Mouse (Mus musculus): ENCODE measurements around the gene Ppp1r10. TPM values are rescaled to one million over a fixed set of nuclear protein-coding genes. Genes with fewer than 3 reads are reported as not detected.
A peak's percentile ranks its signal among the peaks of the same experiment; 100 is the strongest.

The Ppp1r10 gene
- total and polyA plus RNA-seq, 3 experiments, result 14.5 to 70.3 (median 31.6) TPM

GRCm38 (mm10) chr17:35917463-35918251 is 1.4 kb downstream of the Ppp1r10 start:
- dilution Hi-C loops (cut with MboI; ENCODE audit: extremely low pct_ligation_motif_present, extremely low pct_unique_long_range_greater_than_20kb, low sequenced_read_pairs), result no loop called here
- peak; percentile 39 for DNase-seq (ENCODE audit: extremely low read depth)
- peaks cover 51% of the 10 kb centered on the region for H3K79me2 ChIP-seq (replicated peaks; ENCODE audit: control insufficient read depth, extremely low read depth, insufficient read depth, poor library complexity, severe bottlenecking)
- H3K9ac ChIP-seq (ENCODE audit: insufficient read depth, low read depth), result peak overlapping the region; percentile 100
- H3K9me3 ChIP-seq (replicated peaks; ENCODE audit: low read length), result no peaks in the 10 kb centered on the region
- in situ Hi-C loops (cut with MboI; ENCODE audit: low pct_ligation_motif_present, low pct_unique_long_range_greater_than_20kb, low sequenced_read_pairs), result no loop called here
- peak overlapping the region; percentile 94 for H3K27ac ChIP-seq (ENCODE audit: insufficient read depth, low read depth)
- peaks cover 24 to 57% of the 10 kb centered on the region in 2 experiments for H3K36me3 ChIP-seq (replicated peaks in 1 of 2; ENCODE audit: control insufficient read depth in 1 of 2, insufficient read depth in 1 of 2, low read length in 1 of 2)
- peak overlapping the region; percentile 63 to 78 (median 77) for H3K4me3 ChIP-seq (replicated peaks in 1 of 3; ENCODE audit: low read depth in 2 of 3, low read length in 2 of 3, poor library complexity in 1 of 3)
- peak; percentile 59; the same call in 1 of the 2 replicates for TF ChIP-seq SIN3A (IDR thresholded peaks at IDR 0.05; ENCODE audit: low read length)
- TF ChIP-seq MAZ (IDR thresholded peaks at IDR 0.05; ENCODE audit: low read depth, low read length), result peak; percentile 15; the same call in 1 of the 2 replicates
- TF ChIP-seq ZMIZ1 (IDR thresholded peaks at IDR 0.05; ENCODE audit: low read depth, low read length), result 0 out of 2 replicates have a peak, but pooled peaks have one; percentile 10
- TF ChIP-seq POLR2A (IDR thresholded peaks at IDR 0.05; ENCODE audit: low read depth, low read length), result peak; percentile 34; the same call in 1 of the 2 replicates
- TF ChIP-seq TBP (conservative IDR thresholded peaks at IDR 0.05; ENCODE audit: low read depth, low read length), result no peak
- peak; percentile 78; the same call in 1 of the 2 replicates for TF ChIP-seq CHD1 (IDR thresholded peaks at IDR 0.05; ENCODE audit: low read depth, low read length)
- TF ChIP-seq JUN (IDR thresholded peaks at IDR 0.05; ENCODE audit: insufficient read depth, low read depth, low read length), result no peak
- TF ChIP-seq ELF1 (IDR thresholded peaks at IDR 0.05; ENCODE audit: low read depth, low read length), result no peak
- TF ChIP-seq CHD2 (IDR thresholded peaks at IDR 0.05; ENCODE audit: low read length), result no peak; the same call in 1 of the 2 replicates
- peak; percentile 96 for TF ChIP-seq MAFK (IDR thresholded peaks at IDR 0.05; ENCODE audit: insufficient replicate concordance, low read length)
- TF ChIP-seq MXI1 (IDR thresholded peaks at IDR 0.05; ENCODE audit: low read depth, low read length), result peak; percentile 23; the same call in 1 of the 2 replicates
- TF ChIP-seq ZKSCAN1 (IDR thresholded peaks at IDR 0.05; ENCODE audit: borderline replicate concordance, low read depth, low read length), result no peak
- TF ChIP-seq GABPA (IDR thresholded peaks at IDR 0.05; ENCODE audit: insufficient replicate concordance, low read depth, low read length), result no peak
- H3K4me1 ChIP-seq (ENCODE audit: control insufficient read depth in 1 of 2, insufficient read depth in 2 of 2), result peaks cover 6 to 57% of the 10 kb centered on the region in 2 experiments; a peak in 3 of 4 replicates
- H3K27me3 ChIP-seq (replicated peaks), result no peaks in the 10 kb centered on the region
- H3K4me2 ChIP-seq (ENCODE audit: insufficient read depth, low read depth, poor library complexity, severe bottlenecking), result peak overlapping the region; percentile 97

- dilution Hi-C loops (cut with MboI; ENCODE audit: extremely low pct_ligation_motif_present, extremely low pct_unique_long_range_greater_than_20kb, low sequenced_read_pairs), result no loop called here
- H3K36me3 ChIP-seq (replicated peaks in 1 of 2; ENCODE audit: control insufficient read depth in 1 of 2, insufficient read depth in 1 of 2, low read length in 1 of 2), result peaks cover 23 to 57% of the 10 kb centered on the region in 2 experiments
- H3K4me3 ChIP-seq (replicated peaks in 1 of 3; ENCODE audit: low read depth in 2 of 3, low read length in 2 of 3, poor library complexity in 1 of 3), result peak overlapping the region; percentile 63 to 78 (median 77)
- H3K9ac ChIP-seq (ENCODE audit: insufficient read depth, low read depth), result peak overlapping the region; percentile 100
- H3K79me2 ChIP-seq (replicated peaks; ENCODE audit: control insufficient read depth, extremely low read depth, insufficient read depth, poor library complexity, severe bottlenecking), result peaks cover 49% of the 10 kb centered on the region
- in situ Hi-C loops (cut with MboI; ENCODE audit: low pct_ligation_motif_present, low pct_unique_long_range_greater_than_20kb, low sequenced_read_pairs), result no loop called here
- no peaks in the 10 kb centered on the region for H3K27me3 ChIP-seq (replicated peaks)
- peak overlapping the region; percentile 97 for H3K4me2 ChIP-seq (ENCODE audit: insufficient read depth, low read depth, poor library complexity, severe bottlenecking)
- DNase-seq (ENCODE audit: extremely low read depth), result peak; percentile 49
- no peaks in the 10 kb centered on the region for H3K9me3 ChIP-seq (replicated peaks; ENCODE audit: low read length)
- H3K4me1 ChIP-seq (ENCODE audit: control insufficient read depth in 1 of 2, insufficient read depth in 2 of 2), result peaks cover 6 to 56% of the 10 kb centered on the region in 2 experiments; a peak in 3 of 4 replicates
- peak overlapping the region; percentile 78 for H3K27ac ChIP-seq (ENCODE audit: insufficient read depth, low read depth)
- TF ChIP-seq UBTF (IDR thresholded peaks at IDR 0.05; ENCODE audit: low read depth, low read length), result no peak
- TF ChIP-seq GABPA (IDR thresholded peaks at IDR 0.05; ENCODE audit: insufficient replicate concordance, low read depth, low read length), result no peak
- TF ChIP-seq ZC3H11A (IDR thresholded peaks at IDR 0.05; ENCODE audit: low read depth, low read length), result no peak
- peak; percentile 67; the same call in 1 of the 2 replicates for TF ChIP-seq ZNF384 (IDR thresholded peaks at IDR 0.05; ENCODE audit: low read depth, low read length)
- TF ChIP-seq RAD21 (IDR thresholded peaks at IDR 0.05; ENCODE audit: low read depth, low read length), result no peak
- TF ChIP-seq SMC3 (IDR thresholded peaks at IDR 0.05; ENCODE audit: low read depth, low read length), result no peak
- no peak for TF ChIP-seq MAZ (IDR thresholded peaks at IDR 0.05; ENCODE audit: low read depth, low read length)
- peak; percentile 46; the same call in 1 of the 2 replicates for TF ChIP-seq MEF2A (IDR thresholded peaks at IDR 0.05; ENCODE audit: borderline replicate concordance, low read depth, low read length)
- TF ChIP-seq ELF1 (IDR thresholded peaks at IDR 0.05; ENCODE audit: low read depth, low read length), result no peak
- no peak for TF ChIP-seq KAT2A (IDR thresholded peaks at IDR 0.05; ENCODE audit: insufficient replicate concordance, low read length)
- TF ChIP-seq MXI1 (IDR thresholded peaks at IDR 0.05; ENCODE audit: low read depth, low read length), result no peak
- peak; percentile 53 for TF ChIP-seq POLR2A (IDR thresholded peaks at IDR 0.05; ENCODE audit: low read depth, low read length)
- no peak; the same call in 1 of the 2 replicates for TF ChIP-seq NELFE (IDR thresholded peaks at IDR 0.05; ENCODE audit: low read depth, low read length)
- no peak for TF ChIP-seq EP300 (IDR thresholded peaks at IDR 0.05; ENCODE audit: low read length)
- TF ChIP-seq RCOR1 (conservative IDR thresholded peaks at IDR 0.05; ENCODE audit: low read depth, low read length), result 0 out of 2 replicates have a peak, but pooled peaks have one; percentile 63
- TF ChIP-seq ETS1 (conservative IDR thresholded peaks at IDR 0.05; ENCODE audit: low read depth, low read length), result no peak
- no peak; the same call in 1 of the 2 replicates for TF ChIP-seq MAFK (IDR thresholded peaks at IDR 0.05; ENCODE audit: insufficient replicate concordance, low read length)
- no peak for TF ChIP-seq BHLHE40 (IDR thresholded peaks at IDR 0.05; ENCODE audit: low read depth, low read length)
- TF ChIP-seq ZMIZ1 (IDR thresholded peaks at IDR 0.05; ENCODE audit: low read depth, low read length), result peak; percentile 19; the same call in 1 of the 2 replicates
- no peak for TF ChIP-seq USF1 (IDR thresholded peaks at IDR 0.05; ENCODE audit: low read depth, low read length)
- TF ChIP-seq CHD1 (IDR thresholded peaks at IDR 0.05; ENCODE audit: low read depth, low read length), result peak; percentile 98
Measured at GRCm38 (mm10) chr17:35918276-35919059, 2.2 kb downstream of the Ppp1r10 start.

Data from CH12.LX (cell line).